Mouse (Mus musculus) limb, embryonic 11.5 days (tissue): ENCODE data around the gene Tlx3. TPM values are rescaled to one million over a fixed set of nuclear protein-coding genes. Genes with fewer than 3 reads are reported as not detected.

Experiments used
- ATAC-seq: fragments of 200-750 bp; cut with Nextera tagmentation; 2 replicates; pipeline ENCODE4 v1.8.0; 2017; ENCODE audit warnings: low read depth; ENCODE audit not compliant: insufficient number of reproducible peaks, low FRiP score, low TSS enrichment
- DNase-seq: peaks from one replicate; pipeline ENCODE4 v3.0.0-alpha.2; 2015; ENCODE audit warnings: low spot score
- H3K27ac ChIP-seq: fragments of 300-500 bp; sonication (generic); replicated peaks from 2 replicates; pipeline ENCODE4 v1.5.1; 2014; ENCODE audit warnings: low read depth, mild to moderate bottlenecking, low read length
- H3K27me3 ChIP-seq: fragments of 300-500 bp; sonication (generic); 2 replicates; pipeline ENCODE4 v1.6.1; 2014; ENCODE audit warnings: mild to moderate bottlenecking, low read length, mixed read lengths; ENCODE audit not compliant: control insufficient read depth, insufficient read depth
- H3K36me3 ChIP-seq: fragments of 300-500 bp; sonication (generic); 2 replicates; pipeline ENCODE4 v1.6.1; 2014; ENCODE audit warnings: mild to moderate bottlenecking, low read length, moderate library complexity, mixed read lengths; ENCODE audit not compliant: control insufficient read depth, insufficient read depth
- H3K4me1 ChIP-seq: fragments of 300-500 bp; sonication (generic); 2 replicates; pipeline ENCODE4 v1.6.1; 2014; ENCODE audit warnings: low read length, mixed read lengths; ENCODE audit not compliant: control insufficient read depth, insufficient read depth
- H3K4me2 ChIP-seq: fragments of 300-500 bp; sonication (generic); 2 replicates; pipeline ENCODE4 v1.6.1; 2014; ENCODE audit warnings: low read depth, mild to moderate bottlenecking, moderate library complexity; ENCODE audit not compliant: severe bottlenecking
- H3K4me3 ChIP-seq: fragments of 300-500 bp; sonication (generic); 2 replicates; pipeline ENCODE4 v1.5.1; 2014; ENCODE audit warnings: low read depth, low read length
- H3K9ac ChIP-seq: fragments of 300-500 bp; sonication (generic); 2 replicates; pipeline ENCODE4 v1.6.1; 2014; ENCODE audit warnings: mild to moderate bottlenecking, low read length
- H3K9me3 ChIP-seq: fragments of 300-500 bp; sonication (generic); 2 replicates; pipeline ENCODE4 v1.6.1; 2016; ENCODE audit warnings: low read length; ENCODE audit not compliant: control insufficient read depth
- WGBS: fragments of 180-500 bp; shearing (Covaris S2); extraction: QIAGEN DNeasy Blood & Tissue Kit; methylation state at CpG from one replicate; pipeline ENCODE4 v1.1.7; 2014; 5-methylcytosine and 5-hydroxymethylcytosine counted together
- polyA plus RNA-seq: library from polyadenylated mRNA; unstranded; fragments of >200 nt; fragmentation: Nextera tagmentation; extraction: Ambion mirVana; gene quantifications from 2 replicates; pipeline ENCODE4 v1.2.1, GENCODE M21; 2014

Gene Tlx3
- polyA plus RNA-seq, 1 experiment from 2014 or later, result not detected

GRCm38 (mm10) chr11:33195061-33195460 is 8.3 kb downstream of the Tlx3 start:
- WGBS, result 20% methylated on average over 7 of the region's 7 CpGs
- DNase-seq (no peak), ATAC-seq (no peak)
- peaks cover 3% of the 10 kb centered on the region; the same call in 1 of the 2 replicates for H3K4me1 ChIP-seq
- no peaks in the 10 kb centered on the region for H3K36me3 ChIP-seq
- no peaks in the 10 kb centered on the region; the same call in 1 of the 2 replicates for H3K9me3 ChIP-seq
- no peak overlapping the region for H3K27ac ChIP-seq
- no peak overlapping the region for H3K9ac ChIP-seq
- H3K4me2 ChIP-seq, result no peak overlapping the region
- H3K4me3 ChIP-seq, result no peak overlapping the region
- peaks cover 69% of the 10 kb centered on the region for H3K27me3 ChIP-seq

- H3K4me3 ChIP-seq, result no peak overlapping the region
- peak; percentile 53 for DNase-seq
- no peaks in the 10 kb centered on the region for H3K36me3 ChIP-seq
- H3K4me1 ChIP-seq, result peaks cover 2% of the 10 kb centered on the region; the same call in 1 of the 2 replicates
- H3K4me2 ChIP-seq, result peak overlapping the region; percentile 32; the same call in 1 of the 2 replicates
- no peaks in the 10 kb centered on the region; the same call in 1 of the 2 replicates for H3K9me3 ChIP-seq
- under 1% methylated on average over 12 of the region's 12 CpGs for WGBS
- peaks cover 58% of the 10 kb centered on the region for H3K27me3 ChIP-seq
- H3K27ac ChIP-seq, result no peak overlapping the region
- peak; percentile 74 for ATAC-seq
- H3K9ac ChIP-seq, result no peak overlapping the region
Observed at GRCm38 (mm10) chr11:33193695-33194094, 9.7 kb downstream of the Tlx3 start.

GRCm38 (mm10) chr11:33181804-33182203 is 21.6 kb downstream of the Tlx3 start:
- H3K4me2 ChIP-seq, result no peak overlapping the region
- no peak for DNase-seq
- no peaks in the 10 kb centered on the region for H3K27me3 ChIP-seq
- 84% methylated on average over 3 of the region's 3 CpGs for WGBS
- H3K9ac ChIP-seq, result no peak overlapping the region
- no peaks in the 10 kb centered on the region for H3K9me3 ChIP-seq
- no peak for ATAC-seq
- no peak overlapping the region for H3K4me3 ChIP-seq
- no peaks in the 10 kb centered on the region for H3K4me1 ChIP-seq
- no peaks in the 10 kb centered on the region for H3K36me3 ChIP-seq
- H3K27ac ChIP-seq, result no peak overlapping the region

GRCm38 (mm10) chr11:33180701-33181116 is 22.7 kb downstream of the Tlx3 start:
- Histone ChIP-seq H3K9me3 (no peaks in the 10 kb centered on the region), H3K27me3 (no peaks in the 10 kb centered on the region), H3K36me3 (no peaks in the 10 kb centered on the region), H3K4me1 (no peaks in the 10 kb centered on the region), H3K4me2 (peak overlapping the region; percentile 47), H3K4me3 (peak overlapping the region; percentile 11), H3K27ac (no peak overlapping the region), H3K9ac (0 out of 2 replicates have a peak overlapping the region, but pooled peaks have one; percentile 45)
- no peak for ATAC-seq
- WGBS, result under 1% methylated on average over 18 of the region's 18 CpGs
- peak; percentile 58 for DNase-seq

- no peak overlapping the region for H3K9ac ChIP-seq
- no peaks in the 10 kb centered on the region for H3K36me3 ChIP-seq
- H3K4me1 ChIP-seq, result no peaks in the 10 kb centered on the region
- H3K4me3 ChIP-seq, result no peak overlapping the region
- H3K9me3 ChIP-seq, result no peaks in the 10 kb centered on the region
- no peak overlapping the region for H3K27ac ChIP-seq
- no peak for ATAC-seq
- H3K4me2 ChIP-seq, result no peak overlapping the region
- DNase-seq, result no peak
- H3K27me3 ChIP-seq, result no peaks in the 10 kb centered on the region
- 56% methylated on average over 1 of the region's 1 CpGs for whole genome bisulfite sequencing
Observed at GRCm38 (mm10) chr11:33179802-33180201, 23.6 kb downstream of the Tlx3 start.

GRCm38 (mm10) chr11:33176525-33177245 is 26.7 kb downstream of the Tlx3 start:
- no peak overlapping the region for H3K27ac ChIP-seq
- no peaks in the 10 kb centered on the region for H3K9me3 ChIP-seq
- H3K4me3 ChIP-seq, result no peak overlapping the region
- no peak overlapping the region for H3K9ac ChIP-seq
- DNase-seq (peak; percentile 72), ATAC-seq (no peak)
- no peaks in the 10 kb centered on the region for H3K4me1 ChIP-seq
- WGBS, result 31% methylated on average over 20 of the region's 20 CpGs
- no peak overlapping the region for H3K4me2 ChIP-seq
- no peaks in the 10 kb centered on the region for H3K27me3 ChIP-seq
- H3K36me3 ChIP-seq, result no peaks in the 10 kb centered on the region

- no peaks in the 10 kb centered on the region for H3K4me1 ChIP-seq
- no peak overlapping the region for H3K4me2 ChIP-seq
- no peaks in the 10 kb centered on the region for H3K27me3 ChIP-seq
- WGBS, result 80% methylated on average over 2 of the region's 3 CpGs
- no peaks in the 10 kb centered on the region for H3K9me3 ChIP-seq
- H3K9ac ChIP-seq, result no peak overlapping the region
- no peak overlapping the region for H3K27ac ChIP-seq
- H3K36me3 ChIP-seq, result no peaks in the 10 kb centered on the region
- ATAC-seq (no peak), DNase-seq (peak; percentile 17)
- H3K4me3 ChIP-seq, result no peak overlapping the region
Observed at GRCm38 (mm10) chr11:33175768-33176167, 27.6 kb downstream of the Tlx3 start.

GRCm38 (mm10) chr11:33170489-33170888 is 32.9 kb downstream of the Tlx3 start:
- WGBS, result 13% methylated on average over 9 of the region's 9 CpGs
- H3K4me2 ChIP-seq, result no peak overlapping the region
- no peak overlapping the region for H3K4me3 ChIP-seq
- no peaks in the 10 kb centered on the region for H3K36me3 ChIP-seq
- peak; percentile 73 for DNase-seq
- H3K27ac ChIP-seq, result no peak overlapping the region
- no peaks in the 10 kb centered on the region for H3K4me1 ChIP-seq
- ATAC-seq, result no peak
- no peak overlapping the region for H3K9ac ChIP-seq
- no peaks in the 10 kb centered on the region for H3K27me3 ChIP-seq
- no peaks in the 10 kb centered on the region for H3K9me3 ChIP-seq
